Mouse (Mus musculus) stomach, embryonic 14.5 days (tissue): ENCODE results near the gene Cfap65. TPM values are rescaled to one million over a fixed set of nuclear protein-coding genes. Genes with fewer than 3 reads are reported as not detected.

Experiments used
- ATAC-seq: fragments of 200-750 bp; cut with Nextera tagmentation; 2 replicates; pipeline ENCODE4 v1.8.0; 2017; ENCODE audit warnings: low read depth, moderate TSS enrichment; ENCODE audit not compliant: insufficient number of reproducible peaks, insufficient read depth, low FRiP score
- H3K27ac ChIP-seq: fragments of 300-500 bp; sonication (generic); 2 replicates; pipeline ENCODE4 v1.5.1; 2014; ENCODE audit warnings: mild to moderate bottlenecking, low read length, moderate library complexity, mixed read lengths
- H3K27me3 ChIP-seq: fragments of 300-500 bp; sonication (generic); 2 replicates; pipeline ENCODE4 v1.6.1; 2014; ENCODE audit warnings: low read length, control low read depth, mixed read lengths; ENCODE audit not compliant: control insufficient read depth, insufficient read depth
- H3K36me3 ChIP-seq: fragments of 300-500 bp; sonication (generic); 2 replicates; pipeline ENCODE4 v1.6.1; 2014; ENCODE audit warnings: mild to moderate bottlenecking, control low read depth, low read length, moderate library complexity, mixed read lengths; ENCODE audit not compliant: control insufficient read depth, insufficient read depth
- H3K4me1 ChIP-seq: fragments of 300-500 bp; sonication (generic); 2 replicates; pipeline ENCODE4 v1.6.1; 2014; ENCODE audit warnings: low read length, control low read depth, mixed read lengths; ENCODE audit not compliant: control insufficient read depth, insufficient read depth
- H3K4me2 ChIP-seq: fragments of 300-500 bp; sonication (generic); replicated peaks from 2 replicates; pipeline ENCODE4 v1.6.1; 2014; ENCODE audit warnings: low read depth, low read length, control low read depth
- H3K4me3 ChIP-seq: fragments of 300-500 bp; sonication (generic); 2 replicates; pipeline ENCODE4 v1.5.1; 2014; ENCODE audit warnings: low read depth, low read length, control low read depth
- H3K9ac ChIP-seq: fragments of 300-500 bp; sonication (generic); replicated peaks from 2 replicates; pipeline ENCODE4 v1.6.1; 2014; ENCODE audit warnings: low read depth, mild to moderate bottlenecking, control low read depth, low read length, moderate library complexity, mixed read lengths
- H3K9me3 ChIP-seq: fragments of 300-500 bp; sonication (generic); 2 replicates; pipeline ENCODE4 v1.6.1; 2016; ENCODE audit warnings: low read depth, low read length, control low read depth; ENCODE audit not compliant: control insufficient read depth
- WGBS: fragments of 180-500 bp; shearing (Covaris S2); extraction: QIAGEN DNeasy Blood & Tissue Kit; methylation state at CpG from one replicate; pipeline ENCODE4 v1.1.7; 2014; 5-methylcytosine and 5-hydroxymethylcytosine counted together
- polyA plus RNA-seq: library from polyadenylated mRNA; unstranded; fragments of >200 nt; fragmentation: Nextera tagmentation; extraction: Ambion mirVana; gene quantifications from 2 replicates; pipeline ENCODE4 v1.2.1, GENCODE M21; 2014

Cfap65 gene
- not detected in 2 replicates for polyA plus RNA-seq

GRCm38 (mm10) chr1:74935402-74935801 lies at the start of gene Cfap65:
Gene Cfap65 (minus strand): TSS chr1:74935599.
- Histone ChIP-seq H3K4me3 (peak within 1 kb of the TSS; percentile 17; the same call in 1 of the 2 replicates), H3K27me3 (peaks cover 4% of the 10 kb centered on the region; the same call in 1 of the 2 replicates), H3K4me2 (peak within 1 kb of the TSS; percentile 16; the same call in 1 of the 2 replicates), H3K9me3 (no peaks in the 10 kb centered on the region), H3K27ac (no peak within 1 kb of the TSS), H3K36me3 (no peaks in the 10 kb centered on the region), H3K4me1 (no peaks in the 10 kb centered on the region), H3K9ac (no peak within 1 kb of the TSS)
- WGBS: 3% methylated on average over 18 of the region's 18 CpGs
- no peak for ATAC-seq

- Histone ChIP-seq H3K4me2 (no peak overlapping the region), H3K36me3 (no peaks in the 10 kb centered on the region), H3K9me3 (no peaks in the 10 kb centered on the region), H3K4me1 (0 out of 2 replicates have a peak, but pooled peaks cover 6% of the 10 kb centered on the region), H3K27ac (no peak overlapping the region), H3K4me3 (no peak overlapping the region), H3K27me3 (no peaks in the 10 kb centered on the region), H3K9ac (no peak overlapping the region)
- no peak for ATAC-seq
- 64% methylated on average over 8 of the region's 8 CpGs for WGBS
Observed at GRCm38 (mm10) chr1:74977001-74977400, 41.6 kb upstream of the Cfap65 start.

- 100% methylated on average over 1 of the region's 1 CpGs for WGBS
- Histone ChIP-seq H3K4me1 (0 out of 2 replicates have a peak, but pooled peaks cover 6% of the 10 kb centered on the region), H3K4me2 (no peak overlapping the region), H3K4me3 (no peak overlapping the region), H3K9ac (no peak overlapping the region), H3K27me3 (no peaks in the 10 kb centered on the region), H3K27ac (no peak overlapping the region), H3K9me3 (no peaks in the 10 kb centered on the region), H3K36me3 (no peaks in the 10 kb centered on the region)
- ATAC-seq: no peak
Observed at GRCm38 (mm10) chr1:74975936-74976335, 40.5 kb upstream of the Cfap65 start.

GRCm38 (mm10) chr1:74973590-74973989 lies 38.2 kb upstream of the Cfap65 start:
- ATAC-seq: no peak

GRCm38 (mm10) chr1:74971353-74972050 lies 36.1 kb upstream of the Cfap65 start:
- 53% methylated on average over 4 of the region's 4 CpGs for WGBS
- Histone ChIP-seq H3K36me3 (no peaks in the 10 kb centered on the region), H3K4me2 (no peak overlapping the region), H3K4me3 (no peak overlapping the region), H3K9ac (no peak overlapping the region), H3K27me3 (no peaks in the 10 kb centered on the region), H3K9me3 (no peaks in the 10 kb centered on the region), H3K27ac (no peak overlapping the region), H3K4me1 (no peaks in the 10 kb centered on the region)
- ATAC-seq: peak; percentile 78

More at GRCm38 (mm10) chr1:74973590-74973989, 38.2 kb upstream of the Cfap65 start:
- no peak overlapping the region for H3K27ac ChIP-seq
- H3K36me3 ChIP-seq: no peaks in the 10 kb centered on the region
- 0 out of 2 replicates have a peak, but pooled peaks cover 3% of the 10 kb centered on the region for H3K4me1 ChIP-seq
- 88% methylated on average over 6 of the region's 6 CpGs for WGBS
- H3K4me2 ChIP-seq: no peak overlapping the region
- H3K9ac ChIP-seq: no peak overlapping the region
- no peaks in the 10 kb centered on the region for H3K27me3 ChIP-seq
- no peaks in the 10 kb centered on the region for H3K9me3 ChIP-seq
- H3K4me3 ChIP-seq: no peak overlapping the region

GRCm38 (mm10) chr1:74967962-74968580 lies 32.7 kb upstream of the Cfap65 start:
- H3K36me3 ChIP-seq: no peaks in the 10 kb centered on the region
- H3K27ac ChIP-seq: no peak overlapping the region
- ATAC-seq: no peak

GRCm38 (mm10) chr1:74964494-74965215 lies 29.3 kb upstream of the Cfap65 start:
- H3K9ac ChIP-seq: no peak overlapping the region
- peak overlapping the region; percentile 63 for H3K27ac ChIP-seq
- no peaks in the 10 kb centered on the region for H3K27me3 ChIP-seq

More at GRCm38 (mm10) chr1:74967962-74968580, 32.7 kb upstream of the Cfap65 start:
- no peak overlapping the region for H3K4me3 ChIP-seq
- 36% methylated on average over 8 of the region's 8 CpGs for WGBS
- H3K9me3 ChIP-seq: no peaks in the 10 kb centered on the region
- H3K4me1 ChIP-seq: peaks cover 9% of the 10 kb centered on the region; the same call in 1 of the 2 replicates
- H3K9ac ChIP-seq: no peak overlapping the region
- no peak overlapping the region for H3K4me2 ChIP-seq
- H3K27me3 ChIP-seq: no peaks in the 10 kb centered on the region

GRCm38 (mm10) chr1:74962853-74963227 lies 27.4 kb upstream of the Cfap65 start:
- Histone ChIP-seq H3K4me3 (no peak overlapping the region), H3K27ac (peak overlapping the region; percentile 62; the same call in 1 of the 2 replicates), H3K4me2 (0 out of 2 replicates have a peak overlapping the region, but pooled peaks have one; percentile 13), H3K27me3 (no peaks in the 10 kb centered on the region), H3K9me3 (no peaks in the 10 kb centered on the region), H3K4me1 (peaks cover 9% of the 10 kb centered on the region; the same call in 1 of the 2 replicates), H3K36me3 (no peaks in the 10 kb centered on the region), H3K9ac (no peak overlapping the region)
- ATAC-seq: no peak; the same call in 1 of the 2 replicates
- 70% methylated on average over 5 of the region's 5 CpGs for WGBS

More at GRCm38 (mm10) chr1:74964494-74965215, 29.3 kb upstream of the Cfap65 start:
- Histone ChIP-seq H3K4me2 (peak overlapping the region; percentile 53), H3K4me1 (peaks cover 9% of the 10 kb centered on the region; the same call in 1 of the 2 replicates), H3K9me3 (no peaks in the 10 kb centered on the region), H3K4me3 (peak overlapping the region; percentile 13), H3K36me3 (no peaks in the 10 kb centered on the region)
- ATAC-seq: peak; percentile 74
- WGBS: 6% methylated on average over 16 of the region's 16 CpGs
